Mouse (Mus musculus) limb, embryonic 15.5 days (tissue): Measurements from ENCODE around the gene Eml3. TPM values are rescaled to one million over a fixed set of nuclear protein-coding genes. Genes with fewer than 3 reads are reported as not detected.
"Not testable (repeated sequence)": the region's sequence is repeated elsewhere in the genome, so short reads cannot be mapped to it uniquely, and the experiment has no call there.

ENCODE experiments used
- ATAC-seq: fragments of 200-750 bp; cut with Nextera tagmentation; 2 replicates; pipeline ENCODE4 v1.8.0; 2017; ENCODE audit warnings: low read depth, moderate TSS enrichment; ENCODE audit not compliant: insufficient number of reproducible peaks, low FRiP score, low TSS enrichment
- H3K27ac ChIP-seq: fragments of 300-500 bp; sonication (generic); 2 replicates; pipeline ENCODE4 v1.5.1; 2015; ENCODE audit warnings: moderate library complexity, mild to moderate bottlenecking, inconsistent platforms
- H3K27me3 ChIP-seq: fragments of 300-500 bp; sonication (generic); 2 replicates; pipeline ENCODE4 v1.6.1; 2015; ENCODE audit warnings: inconsistent platforms
- H3K36me3 ChIP-seq: fragments of 300-500 bp; sonication (generic); 2 replicates; pipeline ENCODE4 v1.6.1; 2015; ENCODE audit warnings: inconsistent platforms
- H3K4me1 ChIP-seq: fragments of 300-500 bp; sonication (generic); 2 replicates; pipeline ENCODE4 v1.6.1; 2015; ENCODE audit warnings: inconsistent platforms
- H3K4me2 ChIP-seq: fragments of 300-500 bp; sonication (generic); 2 replicates; pipeline ENCODE4 v1.6.1; 2015; ENCODE audit warnings: mild to moderate bottlenecking, inconsistent platforms
- H3K4me3 ChIP-seq: fragments of 300-500 bp; sonication (generic); 2 replicates; pipeline ENCODE4 v1.5.1; 2015; ENCODE audit warnings: mild to moderate bottlenecking, inconsistent platforms
- H3K9ac ChIP-seq: fragments of 300-500 bp; sonication (generic); 2 replicates; pipeline ENCODE4 v1.6.1; 2015; ENCODE audit warnings: inconsistent platforms
- H3K9me3 ChIP-seq: fragments of 300-500 bp; sonication (generic); 2 replicates; pipeline ENCODE4 v1.6.1; 2016; ENCODE audit warnings: inconsistent platforms
- WGBS: fragments of 180-500 bp; shearing (Covaris S2); methylation state at CpG from one replicate; pipeline ENCODE4 v1.1.7; 2015; 5-methylcytosine and 5-hydroxymethylcytosine counted together
- polyA plus RNA-seq: library from polyadenylated mRNA; unstranded; fragments of >200 nt; fragmentation: Nextera tagmentation; extraction: Ambion mirVana; gene quantifications from 2 replicates; pipeline ENCODE4 v1.2.1, GENCODE M21; 2015

The Eml3 gene
- polyA plus RNA-seq, 1 experiment from 2014 or later: 42.7 TPM

GRCm38 (mm10) chr19:8962256-8962655 lies 32.9 kb downstream of the Eml3 start:
- ATAC-seq: no peak
- Histone ChIP-seq H3K4me3 (no peak overlapping the region), H3K27ac (no peak overlapping the region), H3K4me2 (no peak overlapping the region), H3K4me1 (peaks cover 9% of the 10 kb centered on the region), H3K36me3 (peaks cover 80% of the 10 kb centered on the region), H3K9me3 (no peaks in the 10 kb centered on the region), H3K27me3 (no peaks in the 10 kb centered on the region), H3K9ac (no peak overlapping the region)
- 93% methylated on average over 2 of the region's 2 CpGs for WGBS

GRCm38 (mm10) chr19:8965075-8965474 lies 35.7 kb downstream of the Eml3 start:
- no peak overlapping the region for H3K4me2 ChIP-seq
- H3K27ac ChIP-seq: peak overlapping the region; percentile 96; the same call in 1 of the 2 replicates
- H3K9ac ChIP-seq: no peak overlapping the region

GRCm38 (mm10) chr19:8965771-8966170 lies 36.4 kb downstream of the Eml3 start:
- 70% methylated on average over 8 of the region's 8 CpGs for WGBS
- Histone ChIP-seq H3K9me3 (no peaks in the 10 kb centered on the region), H3K27ac (peak overlapping the region; percentile 96), H3K27me3 (no peaks in the 10 kb centered on the region), H3K36me3 (peaks cover 71% of the 10 kb centered on the region), H3K4me3 (peak overlapping the region; percentile 75), H3K9ac (peak overlapping the region; percentile 57; the same call in 1 of the 2 replicates), H3K4me2 (peak overlapping the region; percentile 61), H3K4me1 (peaks cover 17% of the 10 kb centered on the region)
- no peak for ATAC-seq

More at GRCm38 (mm10) chr19:8965075-8965474, 35.7 kb downstream of the Eml3 start:
- Histone ChIP-seq H3K4me1 (peaks cover 17% of the 10 kb centered on the region), H3K27me3 (no peaks in the 10 kb centered on the region), H3K4me3 (0 out of 2 replicates have a peak overlapping the region, but pooled peaks have one; percentile 0), H3K36me3 (peaks cover 71% of the 10 kb centered on the region), H3K9me3 (no peaks in the 10 kb centered on the region)
- no peak for ATAC-seq
- WGBS: 91% methylated on average over 11 of the region's 11 CpGs

GRCm38 (mm10) chr19:8966198-8966589 lies 36.8 kb downstream of the Eml3 start:
- Histone ChIP-seq H3K9ac (peak overlapping the region; percentile 57), H3K4me2 (peak overlapping the region; percentile 61), H3K27ac (peak overlapping the region; percentile 96), H3K4me1 (peaks cover 17% of the 10 kb centered on the region), H3K4me3 (peak overlapping the region; percentile 75), H3K36me3 (peaks cover 71% of the 10 kb centered on the region), H3K27me3 (no peaks in the 10 kb centered on the region), H3K9me3 (no peaks in the 10 kb centered on the region)
- no peak for ATAC-seq
- 29% methylated on average over 5 of the region's 5 CpGs for WGBS

GRCm38 (mm10) chr19:8966590-8967372 lies 37.4 kb downstream of the Eml3 start, which contains the start of gene Eef1g:
Eef1g (plus strand) TSS chr19:8967041.
- peak within 1 kb of the TSS; percentile 75 for H3K4me3 ChIP-seq
- H3K27ac ChIP-seq: peak within 1 kb of the TSS; percentile 96
- H3K36me3 ChIP-seq: peaks cover 71% of the 10 kb centered on the region
- H3K4me1 ChIP-seq: peaks cover 17% of the 10 kb centered on the region
- ATAC-seq: peak; percentile 100
- H3K27me3 ChIP-seq: no peaks in the 10 kb centered on the region
- under 1% methylated on average over 52 of the region's 52 CpGs for WGBS
- H3K9ac ChIP-seq: peak within 1 kb of the TSS; percentile 92
- no peaks in the 10 kb centered on the region for H3K9me3 ChIP-seq
- peak within 1 kb of the TSS; percentile 61 for H3K4me2 ChIP-seq

- ATAC-seq: no peak
- peaks cover 17% of the 10 kb centered on the region for H3K4me1 ChIP-seq
- H3K4me2 ChIP-seq: peak overlapping the region; percentile 61
- WGBS: 0% methylated on average over 8 of the region's 8 CpGs
- H3K36me3 ChIP-seq: peaks cover 71% of the 10 kb centered on the region
- no peaks in the 10 kb centered on the region for H3K9me3 ChIP-seq
- H3K9ac ChIP-seq: peak overlapping the region; percentile 92
- peak overlapping the region; percentile 87 for H3K27ac ChIP-seq
- H3K4me3 ChIP-seq: peak overlapping the region; percentile 75
- no peaks in the 10 kb centered on the region for H3K27me3 ChIP-seq
These were observed 38.0 kb downstream of the Eml3 start for GRCm38 (mm10) chr19:8967373-8967743.

- Histone ChIP-seq H3K4me3 (peak overlapping the region; percentile 75), H3K27me3 (no peaks in the 10 kb centered on the region), H3K9ac (peak overlapping the region; percentile 92), H3K4me1 (peaks cover 17% of the 10 kb centered on the region), H3K4me2 (peak overlapping the region; percentile 61), H3K27ac (peak overlapping the region; percentile 87), H3K36me3 (peaks cover 71% of the 10 kb centered on the region), H3K9me3 (no peaks in the 10 kb centered on the region)
- 4% methylated on average over 9 of the region's 9 CpGs for WGBS
- no peak for ATAC-seq
These were observed 38.5 kb downstream of the Eml3 start for GRCm38 (mm10) chr19:8967893-8968292.

GRCm38 (mm10) chr19:8972491-8972890 lies 43.1 kb downstream of the Eml3 start:
- not testable (repeated sequence) for H3K4me2 ChIP-seq, H3K27ac ChIP-seq, H3K27me3 ChIP-seq, H3K9ac ChIP-seq, H3K4me3 ChIP-seq, H3K9me3 ChIP-seq, ATAC-seq
- H3K36me3 ChIP-seq: peaks cover 87% of the 10 kb centered on the region
- peaks cover 12% of the 10 kb centered on the region for H3K4me1 ChIP-seq
- 89% methylated on average over 8 of the region's 8 CpGs for WGBS

GRCm38 (mm10) chr19:8974638-8975037 lies 45.3 kb downstream of the Eml3 start:
- H3K36me3 ChIP-seq: peaks cover 97% of the 10 kb centered on the region
- no peaks in the 10 kb centered on the region for H3K27me3 ChIP-seq
- no peak for ATAC-seq
- no peak overlapping the region for H3K27ac ChIP-seq
- H3K4me2 ChIP-seq: no peak overlapping the region
- no peaks in the 10 kb centered on the region for H3K9me3 ChIP-seq
- H3K9ac ChIP-seq: no peak overlapping the region
- WGBS: 82% methylated on average over 1 of the region's 1 CpGs
- H3K4me1 ChIP-seq: peaks cover 5% of the 10 kb centered on the region
- H3K4me3 ChIP-seq: no peak overlapping the region

GRCm38 (mm10) chr19:8975491-8975890 lies 46.1 kb downstream of the Eml3 start:
- Histone ChIP-seq H3K27me3 (no peaks in the 10 kb centered on the region), H3K4me2 (no peak overlapping the region), H3K9me3 (no peaks in the 10 kb centered on the region), H3K9ac (no peak overlapping the region), H3K36me3 (peaks cover 95% of the 10 kb centered on the region), H3K4me3 (no peak overlapping the region), H3K27ac (no peak overlapping the region), H3K4me1 (peaks cover 6% of the 10 kb centered on the region)
- 95% methylated on average over 2 of the region's 2 CpGs for WGBS
- ATAC-seq: no peak

GRCm38 (mm10) chr19:8976535-8976934 lies 47.2 kb downstream of the Eml3 start:
- Histone ChIP-seq H3K36me3 (peaks cover 91% of the 10 kb centered on the region), H3K27ac (peak overlapping the region; percentile 62), H3K9me3 (no peaks in the 10 kb centered on the region), H3K4me2 (no peak overlapping the region), H3K27me3 (no peaks in the 10 kb centered on the region), H3K4me1 (peaks cover 15% of the 10 kb centered on the region), H3K4me3 (no peak overlapping the region), H3K9ac (no peak overlapping the region)
- WGBS: 29% methylated on average over 3 of the region's 3 CpGs
- ATAC-seq: no peak

GRCm38 (mm10) chr19:8980771-8981170 lies 51.4 kb downstream of the Eml3 start:
- peaks cover 54% of the 10 kb centered on the region for H3K4me1 ChIP-seq
- WGBS: 40% methylated on average over 5 of the region's 5 CpGs
- ATAC-seq: no peak
- no peak overlapping the region for H3K9ac ChIP-seq
- no peak overlapping the region for H3K4me2 ChIP-seq
- no peaks in the 10 kb centered on the region for H3K27me3 ChIP-seq
- no peak overlapping the region for H3K4me3 ChIP-seq
- H3K9me3 ChIP-seq: no peaks in the 10 kb centered on the region
- H3K27ac ChIP-seq: peak overlapping the region; percentile 71
- peaks cover 50% of the 10 kb centered on the region for H3K36me3 ChIP-seq
